Mouse (Mus musculus): Measurements from ENCODE around the gene Prelp.
"Not testable (repeated sequence)": the region's sequence is repeated elsewhere in the genome, so short reads cannot be mapped to it uniquely, and the experiment has no call there.

The Prelp gene

GRCm38 (mm10) chr1:133921304-133921751, at the start of gene Prelp:
TSS of gene Prelp (minus strand) at chr1:133921414.
- no peak for DNase-seq (ENCODE audit: low read depth, low spot score)

DNA sequence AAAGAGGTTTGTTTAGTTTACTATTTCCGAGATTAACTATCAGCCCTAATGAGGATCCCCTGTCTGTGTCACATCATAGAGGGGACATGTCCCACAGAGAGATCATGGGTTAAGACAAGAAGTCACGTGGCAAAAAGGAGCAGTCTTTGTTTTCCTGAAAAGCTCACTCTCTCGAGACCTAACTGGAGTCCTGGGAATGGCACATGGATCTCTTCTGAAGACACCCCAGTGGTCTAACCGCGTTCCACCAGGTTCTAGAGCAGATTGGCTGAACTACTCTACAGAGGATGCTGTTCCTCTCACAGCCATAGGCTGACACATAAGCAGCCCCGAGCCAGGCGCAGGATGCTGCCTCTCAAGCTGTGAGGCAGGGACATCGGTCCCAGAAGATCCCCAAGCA, 48.2 kb upstream of the Prelp start:
- no peak for DNase-seq (ENCODE audit: low read depth, low spot score)

GRCm38 (mm10) chr1:133968788-133969325, 47.6 kb upstream of the Prelp start:
- DNase-seq (ENCODE audit: low read depth, low spot score), result no peak

DNA sequence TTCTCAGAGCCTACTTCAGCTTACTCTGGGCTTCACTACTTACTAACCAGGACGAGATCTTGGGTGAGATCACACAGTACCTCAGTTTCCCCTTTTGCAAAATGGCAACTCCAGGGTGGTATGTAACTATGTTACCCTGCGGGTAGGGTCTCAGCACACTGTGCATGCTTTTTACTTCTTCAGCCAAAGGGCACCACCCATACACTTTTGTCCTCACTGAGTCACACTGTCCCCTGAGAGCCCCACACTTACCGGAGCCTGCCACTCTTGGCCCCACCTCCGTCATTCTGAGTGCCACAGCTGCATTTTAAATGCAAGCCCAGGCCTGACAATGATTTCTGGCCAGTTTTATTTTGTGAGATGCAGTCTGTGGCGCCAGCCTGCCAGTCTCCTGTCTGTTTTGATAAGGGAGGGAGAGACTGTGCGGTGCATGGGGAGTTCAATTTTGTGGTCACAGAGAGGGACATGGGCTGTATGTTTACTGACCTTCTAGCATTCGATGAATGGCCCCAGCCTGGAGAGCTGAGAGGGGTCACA, 46.3 kb upstream of the Prelp start:
- DNase-seq (ENCODE audit: low read depth, low spot score), result no peak

GRCm38 (mm10) chr1:133966044-133966443, 44.8 kb upstream of the Prelp start:
- no peak for DNase-seq (ENCODE audit: low read depth, low spot score)

DNA sequence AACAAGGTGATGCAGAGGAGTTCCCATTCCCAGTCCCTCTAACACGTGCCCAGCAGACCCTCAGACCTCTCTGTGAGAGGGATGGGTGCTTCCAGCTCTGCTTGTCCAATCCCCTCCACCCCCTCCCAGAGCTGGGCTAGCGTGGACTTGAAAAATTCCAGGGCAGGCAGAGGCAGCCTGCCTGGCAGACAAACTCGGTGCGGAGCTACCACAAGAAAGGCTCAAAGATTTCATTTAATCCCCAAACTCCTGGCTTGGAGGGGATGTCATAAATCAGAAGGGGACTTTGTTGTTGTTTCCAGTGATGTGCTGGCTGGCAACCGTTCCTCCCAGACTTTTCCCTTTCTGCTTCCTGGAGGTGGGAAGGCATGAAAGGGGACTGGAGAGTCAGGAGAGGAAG, 44.1 kb upstream of the Prelp start:
- DNase-seq (ENCODE audit: low read depth, low spot score), result no peak

DNA sequence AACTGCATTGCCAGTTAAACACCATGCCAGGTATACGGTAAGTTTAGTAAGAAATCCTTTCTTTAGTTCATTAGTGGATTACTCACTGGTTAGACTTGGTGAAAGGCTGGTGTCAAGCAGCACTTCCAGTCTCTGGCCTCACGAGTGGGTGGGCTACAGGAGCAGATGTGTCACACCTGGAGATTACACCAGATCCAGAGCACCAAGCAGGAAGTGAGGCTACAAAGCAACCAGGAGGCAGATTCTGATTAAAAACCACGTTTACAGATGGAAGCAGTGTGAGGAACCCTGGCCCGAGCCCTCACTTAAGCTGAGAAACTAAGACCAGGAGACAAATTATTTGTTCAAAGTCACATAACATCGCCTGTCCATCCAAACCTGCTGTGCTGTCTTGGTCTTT, 43.5 kb upstream of the Prelp start:
- DNase-seq (ENCODE audit: low read depth, low spot score), result no peak

GRCm38 (mm10) chr1:133963578-133963977, 42.4 kb upstream of the Prelp start:
- not testable (repeated sequence) for DNase-seq (ENCODE audit: low read depth, low spot score)

GRCm38 (mm10) chr1:133963128-133963527, 41.9 kb upstream of the Prelp start:
- DNase-seq (ENCODE audit: low read depth, low spot score), result not testable (repeated sequence)

DNA sequence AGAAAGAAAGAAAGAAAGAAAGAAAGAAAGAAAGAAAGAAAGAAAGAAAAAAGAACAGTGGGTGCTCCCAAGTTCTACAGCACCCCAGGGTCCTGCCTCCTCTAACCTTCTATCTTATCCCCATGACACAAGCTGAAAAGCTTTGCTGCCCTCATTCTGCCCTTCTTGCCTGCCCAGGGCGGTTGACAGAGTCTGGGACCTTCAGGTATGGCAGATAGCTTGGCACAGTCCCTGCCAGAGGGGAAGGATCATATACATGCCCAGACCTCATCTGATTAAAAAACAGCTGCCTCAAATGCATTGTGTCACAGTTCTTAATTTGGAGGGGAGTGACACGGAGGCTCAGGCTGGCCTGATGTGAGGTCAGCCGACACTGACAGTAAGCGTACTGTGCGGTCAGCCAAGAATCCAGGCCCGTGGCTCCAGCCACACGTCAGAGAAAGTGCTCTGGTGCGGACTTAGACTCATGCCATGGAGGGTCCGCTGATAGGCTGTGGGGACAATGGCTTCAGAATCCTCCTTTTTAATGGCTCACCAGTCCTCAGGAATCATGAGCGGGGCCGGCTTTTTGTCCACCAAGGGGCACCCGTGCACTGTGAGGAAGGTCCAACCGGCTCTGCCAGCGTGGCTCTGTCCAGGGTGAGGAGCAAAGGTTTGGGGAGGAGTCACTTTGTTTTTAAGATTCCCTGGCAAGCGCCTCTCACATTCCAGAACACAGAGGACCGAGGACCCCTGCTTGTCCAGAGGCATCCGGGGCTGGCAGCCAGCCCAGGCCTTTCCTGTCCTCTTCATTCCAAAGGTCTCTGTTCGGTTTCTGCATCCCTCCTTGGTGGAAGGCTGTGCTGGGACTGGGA, 40.3 kb upstream of the Prelp start:
- DNase-seq (ENCODE audit: low read depth, low spot score), result no peak

- no peak for DNase-seq (ENCODE audit: low read depth, low spot score)
These were observed 38.3 kb upstream of the Prelp start for GRCm38 (mm10) chr1:133959521-133959920.

- DNase-seq (ENCODE audit: low read depth, low spot score), result no peak
These were observed 32.8 kb upstream of the Prelp start for GRCm38 (mm10) chr1:133954009-133954408.

DNA sequence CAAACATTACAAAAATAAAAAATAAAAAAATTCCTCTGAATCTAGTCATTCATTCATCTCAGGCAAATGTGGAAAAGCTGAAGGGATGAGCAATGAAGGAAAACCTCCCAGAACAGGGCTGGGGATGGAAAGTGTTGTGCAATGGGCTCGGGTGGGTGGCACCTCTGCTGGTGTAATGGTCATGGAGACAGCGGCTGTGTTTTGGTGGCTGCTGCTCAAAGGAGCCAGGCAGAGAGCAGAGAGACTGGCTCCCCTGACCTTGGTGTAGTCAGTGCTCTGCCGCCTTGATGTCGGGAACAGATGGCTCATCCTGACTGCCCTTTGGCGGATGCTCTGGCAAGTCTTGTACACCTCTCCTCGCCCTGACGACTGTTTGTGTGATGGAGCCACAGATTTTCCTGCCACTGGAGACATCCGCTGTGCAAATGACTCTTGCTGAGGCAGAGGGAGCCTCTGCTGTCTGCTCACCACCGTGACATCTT, 32.1 kb upstream of the Prelp start:
- no peak for DNase-seq (ENCODE audit: low read depth, low spot score)

- DNase-seq (ENCODE audit: low read depth, low spot score), result no peak
These were observed 30.4 kb upstream of the Prelp start for GRCm38 (mm10) chr1:133951598-133951997.

DNA sequence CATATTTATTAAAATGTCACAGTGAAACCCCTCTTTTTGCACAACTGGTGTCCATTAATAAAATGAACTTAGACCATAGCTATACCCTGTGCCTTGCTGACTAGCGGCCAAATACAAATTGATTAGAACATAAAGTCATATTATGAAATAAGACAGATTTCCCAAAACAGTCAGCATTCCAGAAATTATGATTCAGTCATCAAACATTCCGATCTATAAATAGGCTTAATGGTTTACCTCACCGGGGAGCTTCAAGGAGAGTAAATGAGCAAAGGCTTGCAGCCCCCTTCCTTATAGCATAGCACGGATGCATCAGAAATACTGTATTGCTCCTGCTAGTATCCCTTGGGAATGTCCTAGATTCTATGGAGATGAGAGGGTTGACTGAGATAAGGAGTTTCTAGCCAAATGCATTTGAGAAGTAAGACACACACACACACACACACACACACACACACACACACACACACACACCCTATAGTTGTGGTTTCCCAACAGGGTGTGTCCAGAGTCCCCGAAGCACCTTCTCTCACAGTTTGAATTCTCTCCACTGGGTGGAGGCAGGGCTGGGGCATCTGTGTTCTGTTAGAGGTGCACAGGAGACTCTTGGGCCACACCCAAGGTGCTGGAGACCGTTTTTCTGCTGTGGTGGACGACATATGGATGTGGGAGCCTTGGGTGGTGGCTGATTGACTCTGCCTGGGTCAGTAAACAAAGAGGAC, 29.0 kb upstream of the Prelp start:
- no peak for DNase-seq (ENCODE audit: low read depth, low spot score)

GRCm38 (mm10) chr1:133945106-133945505, 23.9 kb upstream of the Prelp start:
- no peak for DNase-seq (ENCODE audit: low read depth, low spot score)

DNA sequence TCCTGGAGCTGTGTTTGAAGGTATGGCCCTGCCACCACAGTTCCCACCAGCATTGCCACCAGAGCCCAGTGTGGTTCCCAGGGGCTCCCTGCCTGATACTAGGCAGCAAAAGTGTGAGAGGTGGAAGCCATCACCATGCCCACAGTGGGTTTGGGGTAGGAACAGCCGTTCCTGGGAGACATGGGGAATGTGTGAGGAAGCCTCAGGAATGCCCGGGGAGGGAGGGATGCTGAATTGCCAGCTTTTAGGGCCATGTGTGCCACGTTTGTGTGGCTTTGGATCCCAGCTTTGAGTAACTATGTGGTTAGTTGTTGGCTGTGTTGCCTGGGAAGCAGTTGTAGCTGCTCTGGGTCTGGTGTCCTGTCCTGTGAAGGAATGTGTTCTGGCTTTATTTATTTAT, 20.7 kb upstream of the Prelp start:
- DNase-seq (ENCODE audit: low read depth, low spot score), result no peak

GRCm38 (mm10) chr1:133941158-133941860, 20.1 kb upstream of the Prelp start:
- DNase-seq (ENCODE audit: low read depth, low spot score), result no peak

- no peak for DNase-seq (ENCODE audit: low read depth, low spot score)
These were observed 19.4 kb upstream of the Prelp start for GRCm38 (mm10) chr1:133940481-133941092.

DNA sequence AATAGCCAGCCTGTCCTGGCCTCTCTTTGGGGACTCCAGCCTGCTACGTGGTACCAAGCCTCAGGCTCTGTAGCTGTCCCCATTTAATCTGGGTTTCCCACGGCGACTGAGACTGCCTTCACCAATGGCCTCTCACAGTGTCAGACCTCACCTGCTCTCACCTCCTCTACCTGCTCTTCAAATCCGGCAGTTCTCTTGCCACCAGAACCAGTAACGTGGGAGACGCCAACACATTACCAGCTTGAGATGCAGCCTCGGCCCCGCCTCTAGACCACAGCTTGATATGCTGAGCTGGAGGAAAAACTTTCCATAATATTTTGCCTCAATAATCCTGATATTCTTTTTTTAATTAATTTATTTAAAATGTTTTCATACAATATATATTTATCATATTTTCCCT, 18.5 kb upstream of the Prelp start:
- no peak for DNase-seq (ENCODE audit: low read depth, low spot score)

GRCm38 (mm10) chr1:133936169-133936568, 15.0 kb upstream of the Prelp start:
- DNase-seq (ENCODE audit: low read depth, low spot score), result no peak
